Mouse (Mus musculus) heart, adult 2 months (tissue): ENCODE measurements at regions not wholly inside any gene's neighbourhood (a gene's known extent, or its start where the extent isn't known, plus 50 kb on each side); places are given as distances from the start of the nearest gene placed in this dataset.

Experiments
- DNase-seq, 2 experiments: peaks; one replicate each; pipeline ENCODE4 v3.0.0; 2021
- H3K27ac ChIP-seq: fragments of 200-600 bp; 2 replicates; pipeline ENCODE4 v1.8.1; 2022
- H3K27me3 ChIP-seq: fragments of 200-500 bp; 2 replicates; pipeline ENCODE4 v1.6.1; 2012; ENCODE audit warnings: mild to moderate bottlenecking, low read length, inconsistent platforms, mixed read lengths; ENCODE audit not compliant: control insufficient read depth, insufficient read depth
- H3K36me3 ChIP-seq: fragments of 200-500 bp; 2 replicates; pipeline ENCODE4 v1.6.1; 2012; ENCODE audit warnings: low read length, inconsistent platforms; ENCODE audit not compliant: control insufficient read depth, insufficient read depth
- H3K4me1 ChIP-seq: fragments of 200-500 bp; 2 replicates; pipeline ENCODE4 v1.6.1; 2011; ENCODE audit warnings: low read length; ENCODE audit not compliant: control insufficient read depth, insufficient read depth
- H3K4me3 ChIP-seq: fragments of 200-600 bp; 2 replicates; pipeline ENCODE4 v1.8.1; 2022
- H3K79me2 ChIP-seq: fragments of 200-500 bp; replicated peaks from 2 replicates; pipeline ENCODE4 v1.6.1; 2012; ENCODE audit warnings: mild to moderate bottlenecking, inconsistent platforms, low read length, moderate library complexity, mixed read lengths; ENCODE audit not compliant: control insufficient read depth, insufficient read depth
- H3K9ac ChIP-seq: fragments of 200-500 bp; 2 replicates; pipeline ENCODE4 v1.6.1; 2012; ENCODE audit warnings: low read depth, mild to moderate bottlenecking, control low read depth, inconsistent platforms, low read length, mixed read lengths
- CTCF ChIP-seq: fragments of 200-600 bp; IDR thresholded peaks from 2 replicates; pipeline ENCODE4 v1.8.1; 2022; ENCODE audit warnings: antibody characterized with exemption, mild to moderate bottlenecking, moderate library complexity
- EP300 ChIP-seq: fragments of 200-500 bp; IDR thresholded peaks from 2 replicates; pipeline ENCODE4 v1.6.1; 2011; ENCODE audit warnings: low read depth, low read length, control low read depth; ENCODE audit not compliant: insufficient read depth
- POLR2A ChIP-seq: fragments of 200-500 bp; IDR thresholded peaks from 2 replicates; pipeline ENCODE4 v1.6.1; 2011; ENCODE audit warnings: mild to moderate bottlenecking, low read depth, low read length, control low read depth; ENCODE audit not compliant: insufficient read depth
- WGBS: fragments of 180-500 bp; shearing (Covaris S2); methylation state at CpG from one replicate; pipeline ENCODE4 v1.1.7; 2018; 5-methylcytosine and 5-hydroxymethylcytosine counted together
- intact Hi-C: fragments of 180-260 bp; cut with DNase I; formaldehyde crosslinking; loops from one replicate; pipeline ENCODE4 v1.15.1; 2025

GRCm38 (mm10) chr8:92562962-92563361 lies 111.1 kb upstream of the Irx6 start:
- WGBS = 88% methylated on average over 5 of the region's 5 CpGs
- TF ChIP-seq CTCF (no peak), POLR2A (no peak), EP300 (no peak)
- Histone ChIP-seq H3K79me2 (no peaks in the 10 kb centered on the region), H3K4me1 (no peaks in the 10 kb centered on the region), H3K9ac (no peak overlapping the region), H3K27ac (no peak overlapping the region), H3K27me3 (no peaks in the 10 kb centered on the region), H3K36me3 (no peaks in the 10 kb centered on the region), H3K4me3 (no peak overlapping the region)
- DNase-seq = no peak
- intact Hi-C loops = no loop called here

GRCm38 (mm10) chr8:92569650-92570049 lies 104.4 kb upstream of the Irx6 start:
- H3K9ac ChIP-seq = no peak overlapping the region
- no peak overlapping the region for H3K4me3 ChIP-seq
- 87% methylated on average over 10 of the region's 10 CpGs for WGBS
- H3K79me2 ChIP-seq = no peaks in the 10 kb centered on the region
- no peaks in the 10 kb centered on the region for H3K27me3 ChIP-seq
- no peak overlapping the region for H3K27ac ChIP-seq
- intact Hi-C loops = no loop called here
- no peak for TF ChIP-seq POLR2A
- no peak for TF ChIP-seq CTCF
- TF ChIP-seq EP300 = no peak
- H3K36me3 ChIP-seq = no peaks in the 10 kb centered on the region
- DNase-seq = no peak
- no peaks in the 10 kb centered on the region for H3K4me1 ChIP-seq

GRCm38 (mm10) chr8:92579446-92579845 lies 94.6 kb upstream of the Irx6 start:
- Histone ChIP-seq H3K27me3 (no peaks in the 10 kb centered on the region), H3K4me1 (no peaks in the 10 kb centered on the region), H3K27ac (no peak overlapping the region), H3K9ac (no peak overlapping the region), H3K4me3 (no peak overlapping the region), H3K79me2 (no peaks in the 10 kb centered on the region), H3K36me3 (no peaks in the 10 kb centered on the region)
- WGBS = 60% methylated on average over 2 of the region's 2 CpGs
- no peak for TF ChIP-seq POLR2A
- TF ChIP-seq EP300 = no peak
- TF ChIP-seq CTCF = no peak
- DNase-seq = no peak
- intact Hi-C loops = no loop called here

- WGBS = 79% methylated on average over 2 of the region's 2 CpGs
- TF ChIP-seq POLR2A = no peak
- no peak for TF ChIP-seq CTCF
- no peak for TF ChIP-seq EP300
- no peak overlapping the region for H3K4me3 ChIP-seq
- intact Hi-C loops = no loop called here
- no peak overlapping the region for H3K9ac ChIP-seq
- no peak for DNase-seq
- H3K4me1 ChIP-seq = no peaks in the 10 kb centered on the region
- H3K36me3 ChIP-seq = no peaks in the 10 kb centered on the region
- H3K27ac ChIP-seq = no peak overlapping the region
- H3K79me2 ChIP-seq = no peaks in the 10 kb centered on the region
- no peaks in the 10 kb centered on the region for H3K27me3 ChIP-seq
Observed at GRCm38 (mm10) chr8:92581051-92581450, 93.0 kb upstream of the Irx6 start.

DNA sequence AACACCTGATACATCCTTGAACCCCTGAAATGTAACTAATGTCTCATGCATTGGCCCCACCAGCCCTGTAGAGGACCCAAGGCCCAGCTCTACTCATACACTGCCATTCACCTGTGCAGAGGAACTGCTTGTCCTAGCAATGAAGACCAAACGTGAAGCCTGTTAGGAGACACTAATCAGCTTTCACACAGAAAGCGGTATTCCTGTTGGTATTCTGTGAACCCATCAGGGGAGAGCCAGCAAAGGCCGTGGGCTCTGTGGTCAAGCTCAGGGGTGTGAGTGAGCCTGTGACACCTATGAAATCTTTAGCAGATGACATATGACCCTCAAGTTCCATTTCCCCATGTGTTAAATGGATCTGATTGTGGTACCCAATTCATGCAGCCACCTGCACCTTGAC lies 73.3 kb upstream of the Irx6 start:
- no peak overlapping the region for H3K27ac ChIP-seq
- H3K9ac ChIP-seq = no peak overlapping the region
- no peaks in the 10 kb centered on the region for H3K36me3 ChIP-seq
- H3K27me3 ChIP-seq = no peaks in the 10 kb centered on the region
- DNase-seq = no peak
- no peak overlapping the region for H3K4me3 ChIP-seq
- no peak for TF ChIP-seq POLR2A
- TF ChIP-seq CTCF = no peak
- TF ChIP-seq EP300 = no peak
- intact Hi-C loops = no loop called here
- no peaks in the 10 kb centered on the region for H3K4me1 ChIP-seq
- H3K79me2 ChIP-seq = no peaks in the 10 kb centered on the region
- WGBS = 87% methylated on average over 3 of the region's 3 CpGs

- no peaks in the 10 kb centered on the region for H3K79me2 ChIP-seq
- no peak overlapping the region for H3K27ac ChIP-seq
- no peak for TF ChIP-seq CTCF
- no peak for TF ChIP-seq POLR2A
- no peak for TF ChIP-seq EP300
- DNase-seq = no peak
- intact Hi-C loops = no loop called here
- no peaks in the 10 kb centered on the region for H3K36me3 ChIP-seq
- H3K4me3 ChIP-seq = no peak overlapping the region
- WGBS = 33% methylated on average over 7 of the region's 7 CpGs
- no peak overlapping the region for H3K9ac ChIP-seq
- H3K4me1 ChIP-seq = no peaks in the 10 kb centered on the region
- no peaks in the 10 kb centered on the region for H3K27me3 ChIP-seq
Observed at GRCm38 (mm10) chr8:92602973-92603372, 71.1 kb upstream of the Irx6 start.
